Mouse (Mus musculus) liver, embryonic 16.5 days (tissue): Measurements from ENCODE around the gene Myrfl. TPM values are rescaled to one million over a fixed set of nuclear protein-coding genes. Genes with fewer than 3 reads are reported as not detected.

ENCODE experiments used
- ATAC-seq: fragments of 200-750 bp; cut with Nextera tagmentation; 2 replicates; pipeline ENCODE4 v1.8.0; 2017; ENCODE audit warnings: low read depth, mild to moderate bottlenecking, moderate number of reproducible peaks, moderate library complexity
- H3K27ac ChIP-seq: fragments of 300-500 bp; sonication (generic); 2 replicates; pipeline ENCODE4 v1.5.1; 2014; ENCODE audit warnings: mild to moderate bottlenecking, low read length
- H3K27me3 ChIP-seq: fragments of 300-500 bp; sonication (generic); 2 replicates; pipeline ENCODE4 v1.6.1; 2014; ENCODE audit warnings: low read depth, low read length, mixed read lengths; ENCODE audit not compliant: control insufficient read depth, insufficient read depth
- H3K36me3 ChIP-seq: fragments of 300-500 bp; sonication (generic); 2 replicates; pipeline ENCODE4 v1.6.1; 2014; ENCODE audit warnings: mild to moderate bottlenecking; ENCODE audit not compliant: control insufficient read depth, insufficient read depth
- H3K4me1 ChIP-seq: fragments of 300-500 bp; sonication (generic); 2 replicates; pipeline ENCODE4 v1.6.1; 2014; ENCODE audit warnings: low read depth, low read length, mixed read lengths; ENCODE audit not compliant: control insufficient read depth
- H3K4me2 ChIP-seq: fragments of 300-500 bp; sonication (generic); 2 replicates; pipeline ENCODE4 v1.6.1; 2014; ENCODE audit warnings: low read depth, low read length, mixed read lengths
- H3K4me3 ChIP-seq: fragments of 300-500 bp; sonication (generic); 2 replicates; pipeline ENCODE4 v1.5.1; 2014; ENCODE audit warnings: low read depth, mild to moderate bottlenecking, low read length
- H3K9ac ChIP-seq: fragments of 300-500 bp; sonication (generic); 2 replicates; pipeline ENCODE4 v1.6.1; 2014; ENCODE audit warnings: low read depth, low read length
- H3K9me3 ChIP-seq: fragments of 300-500 bp; sonication (generic); replicated peaks from 2 replicates; pipeline ENCODE4 v1.6.1; 2016; ENCODE audit warnings: low read length; ENCODE audit not compliant: control insufficient read depth
- WGBS: fragments of 180-500 bp; shearing (Covaris S2); extraction: QIAGEN DNeasy Blood & Tissue Kit; methylation state at CpG from one replicate; pipeline ENCODE4 v1.1.7; 2014; ENCODE audit not compliant: insufficient replicate concordance; 5-methylcytosine and 5-hydroxymethylcytosine counted together
- polyA plus RNA-seq: library from polyadenylated mRNA; unstranded; fragments of >200 nt; fragmentation: Nextera tagmentation; extraction: Ambion mirVana; gene quantifications from 2 replicates; pipeline ENCODE4 v1.2.1, GENCODE M21; 2015

Myrfl gene
- polyA plus RNA-seq: 0.07 TPM in 1 of 2 replicates, not detected in the other

DNA sequence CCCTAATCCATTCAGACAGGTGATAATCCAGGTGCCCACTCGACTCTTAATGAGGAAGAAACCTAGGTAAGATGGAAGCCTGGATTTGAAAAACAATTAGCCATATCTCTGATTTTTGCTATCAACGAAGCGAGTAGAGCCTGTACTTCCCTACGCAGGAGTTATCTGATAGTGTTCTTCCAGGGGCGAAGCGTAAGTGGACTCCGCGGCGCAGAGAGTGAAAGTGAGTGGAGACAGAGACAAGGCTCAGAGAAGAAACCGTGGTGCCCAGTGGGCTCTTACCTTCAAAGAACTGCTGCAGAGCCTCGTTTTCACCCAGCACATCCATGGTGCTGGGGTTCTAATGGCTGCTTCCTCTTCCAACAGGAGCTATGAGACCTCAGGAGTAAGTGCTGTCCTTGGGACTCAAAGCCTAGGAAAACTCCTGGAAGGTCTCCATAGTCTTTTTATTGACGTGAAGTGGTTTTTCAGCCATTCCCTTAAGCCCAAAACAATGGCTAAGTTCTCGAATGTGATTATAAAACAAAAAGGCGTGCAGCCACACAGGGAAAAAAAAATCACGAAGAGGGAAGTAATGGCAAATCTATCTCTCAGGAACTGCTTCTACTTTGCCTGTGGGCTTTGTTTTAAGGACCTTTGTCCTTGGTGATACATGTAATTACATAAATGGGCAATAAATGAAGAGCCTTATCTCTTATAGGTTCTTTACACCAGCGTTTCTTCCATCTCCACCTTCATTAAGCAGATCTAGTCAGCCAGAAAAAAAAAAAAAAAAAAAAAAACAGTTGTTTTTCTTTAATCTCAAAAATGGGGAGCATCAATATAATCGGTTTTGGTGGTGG is at the start of gene Myrfl:
Gene Myrfl (minus strand): TSS at position 584 of the 842 bp plus-strand sequence.
- Histone ChIP-seq H3K9ac (no peak within 1 kb of the TSS), H3K4me1 (no peaks in the 10 kb centered on the region), H3K27me3 (no peaks in the 10 kb centered on the region), H3K4me3 (no peak within 1 kb of the TSS), H3K27ac (no peak within 1 kb of the TSS), H3K4me2 (no peak within 1 kb of the TSS), H3K9me3 (no peaks in the 10 kb centered on the region), H3K36me3 (no peaks in the 10 kb centered on the region)
- WGBS: 66% methylated on average over 17 of the region's 17 CpGs
- no peak for ATAC-seq

DNA sequence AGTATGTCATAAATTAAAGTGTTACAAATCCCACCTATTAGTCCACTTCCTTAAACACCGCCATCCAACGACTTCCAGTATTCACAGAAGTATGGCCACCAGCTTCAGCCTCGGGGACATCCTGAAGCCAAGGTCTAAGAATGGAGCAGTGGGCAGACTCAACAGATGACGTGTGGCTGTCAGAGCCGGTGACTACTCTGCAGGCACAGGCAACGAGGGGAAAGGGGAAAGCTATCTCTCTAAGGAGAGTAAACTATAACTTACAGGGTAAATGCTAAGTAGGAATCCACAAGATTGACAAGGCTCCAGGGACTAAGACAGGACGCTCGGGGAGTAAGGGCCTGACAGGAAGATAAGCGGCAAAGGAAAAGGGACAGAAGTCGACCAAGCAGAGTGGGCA is 48.2 kb upstream of the Myrfl start:
- Histone ChIP-seq H3K4me2 (no peak overlapping the region), H3K4me1 (peaks cover 10% of the 10 kb centered on the region), H3K36me3 (peaks cover 5% of the 10 kb centered on the region; the same call in 1 of the 2 replicates), H3K9ac (no peak overlapping the region), H3K27ac (no peak overlapping the region), H3K4me3 (no peak overlapping the region), H3K27me3 (no peaks in the 10 kb centered on the region), H3K9me3 (0 out of 2 replicates have a peak, but pooled peaks cover 2% of the 10 kb centered on the region)
- ATAC-seq: no peak
- WGBS: 48% methylated on average over 10 of the region's 10 CpGs

DNA sequence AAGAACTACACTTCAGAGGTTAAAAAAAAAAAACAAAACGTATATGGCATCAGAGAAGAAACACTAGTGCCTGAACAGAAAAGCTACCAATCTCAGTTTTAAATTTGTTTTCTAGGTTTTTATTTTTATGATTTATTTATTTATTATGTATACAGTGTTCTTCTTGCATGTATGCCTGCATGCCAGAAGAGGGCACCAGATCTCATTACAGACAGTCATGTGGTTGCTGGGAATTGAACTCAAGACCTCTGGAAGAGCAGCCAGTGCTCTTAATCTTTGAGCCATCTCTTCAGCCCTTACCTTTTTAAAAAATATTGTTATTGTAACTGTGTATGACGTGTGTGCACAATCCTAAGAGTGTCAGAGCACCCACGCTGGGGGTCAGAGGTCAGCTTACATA is 47.4 kb upstream of the Myrfl start:
- peaks cover 5% of the 10 kb centered on the region; the same call in 1 of the 2 replicates for H3K36me3 ChIP-seq
- H3K4me1 ChIP-seq: peaks cover 6% of the 10 kb centered on the region
- no peak overlapping the region for H3K4me3 ChIP-seq
- H3K9ac ChIP-seq: no peak overlapping the region
- no peak overlapping the region for H3K27ac ChIP-seq
- ATAC-seq: no peak
- no peak overlapping the region for H3K4me2 ChIP-seq
- WGBS: 69% methylated on average over 3 of the region's 3 CpGs
- no peaks in the 10 kb centered on the region for H3K27me3 ChIP-seq
- 0 out of 2 replicates have a peak, but pooled peaks cover 2% of the 10 kb centered on the region for H3K9me3 ChIP-seq

DNA sequence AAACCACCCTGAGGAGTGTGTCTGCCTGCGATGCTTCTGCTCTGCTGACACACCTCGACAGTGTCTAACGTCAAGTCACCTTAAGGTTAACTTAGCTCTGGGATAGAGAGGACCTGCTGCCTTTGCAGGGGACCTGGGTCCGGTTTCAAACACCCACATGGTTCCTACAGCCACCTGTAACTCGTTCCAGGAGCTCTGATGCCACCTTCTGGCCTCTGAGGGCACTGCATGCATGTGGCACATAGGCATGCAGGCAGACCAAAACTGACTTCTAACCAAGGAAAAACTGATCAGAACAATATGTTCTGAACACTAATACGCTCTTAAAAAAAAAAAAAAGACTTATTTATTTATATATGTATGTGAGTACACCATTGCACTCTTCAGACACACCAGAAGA is 46.3 kb upstream of the Myrfl start:
- Histone ChIP-seq H3K9me3 (0 out of 2 replicates have a peak, but pooled peaks cover 2% of the 10 kb centered on the region), H3K4me1 (peaks cover 6% of the 10 kb centered on the region), H3K27me3 (no peaks in the 10 kb centered on the region), H3K4me3 (no peak overlapping the region), H3K27ac (no peak overlapping the region), H3K36me3 (peaks cover 5% of the 10 kb centered on the region; the same call in 1 of the 2 replicates), H3K9ac (no peak overlapping the region), H3K4me2 (no peak overlapping the region)
- ATAC-seq: no peak
- WGBS: 82% methylated on average over 6 of the region's 6 CpGs

DNA sequence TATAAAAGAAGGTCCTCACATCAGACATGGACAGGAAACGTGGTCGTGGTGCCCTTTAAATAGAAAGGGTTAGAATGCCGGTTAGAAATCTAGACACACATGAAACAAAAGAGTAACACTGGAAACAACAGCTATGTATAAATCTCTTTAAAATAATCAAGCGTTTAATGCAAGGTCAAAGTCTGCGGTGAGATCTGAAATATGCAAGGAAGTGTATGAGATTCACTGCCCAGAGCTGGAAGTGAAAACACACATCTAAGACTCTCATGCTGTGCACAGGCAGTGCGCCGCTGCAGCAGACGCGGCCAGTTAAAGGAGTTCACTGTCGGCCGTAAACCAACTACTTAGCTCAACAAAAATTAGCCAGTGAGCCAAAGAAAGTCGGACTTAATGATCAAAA is 38.3 kb upstream of the Myrfl start:
- peaks cover 6% of the 10 kb centered on the region for H3K36me3 ChIP-seq
- no peaks in the 10 kb centered on the region for H3K4me1 ChIP-seq
- H3K4me3 ChIP-seq: no peak overlapping the region
- no peaks in the 10 kb centered on the region for H3K27me3 ChIP-seq
- H3K27ac ChIP-seq: no peak overlapping the region
- no peak overlapping the region for H3K9ac ChIP-seq
- no peaks in the 10 kb centered on the region for H3K9me3 ChIP-seq
- WGBS: 67% methylated on average over 12 of the region's 12 CpGs
- no peak for ATAC-seq
- H3K4me2 ChIP-seq: no peak overlapping the region

DNA sequence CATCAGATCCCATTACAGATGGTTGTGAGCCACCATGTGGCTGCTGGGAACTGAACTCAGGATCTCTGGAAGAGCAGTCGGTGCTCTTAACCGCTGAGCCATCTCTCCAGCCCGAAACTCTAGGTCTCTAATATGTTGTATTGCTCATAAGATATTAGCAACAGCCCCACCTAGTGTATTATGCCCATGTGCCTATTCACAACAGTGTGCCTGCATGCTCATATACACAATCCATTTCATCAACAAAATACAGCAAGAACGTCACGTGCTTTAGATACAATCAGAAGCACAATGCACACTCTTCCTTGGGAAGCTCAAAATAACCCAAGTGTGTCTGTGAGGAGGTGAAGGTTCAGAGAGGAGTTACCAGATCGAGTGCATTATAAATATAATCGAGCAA is 37.1 kb upstream of the Myrfl start:
- WGBS: 80% methylated on average over 7 of the region's 7 CpGs
- Histone ChIP-seq H3K27ac (no peak overlapping the region), H3K36me3 (peaks cover 6% of the 10 kb centered on the region)

DNA sequence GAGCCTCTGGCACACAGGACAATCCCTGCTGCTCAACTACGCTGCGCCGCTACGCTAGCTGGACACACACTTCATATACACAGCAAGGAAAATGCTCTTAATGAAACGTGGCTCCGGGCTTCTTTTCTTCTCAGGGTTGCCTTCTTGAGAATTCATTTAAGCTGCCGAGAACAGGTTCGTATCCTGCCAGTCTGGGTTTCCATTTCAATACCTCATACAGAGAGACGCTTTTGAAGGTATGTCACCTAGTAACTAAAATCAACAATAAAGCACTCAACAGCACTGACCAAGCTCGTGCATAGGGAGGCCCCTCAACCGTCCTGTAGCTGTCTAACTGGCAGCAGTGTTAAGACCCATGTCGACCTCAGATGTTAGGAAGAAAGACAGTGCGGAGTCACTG is 35.7 kb upstream of the Myrfl start:
- no peak for ATAC-seq
- H3K27ac ChIP-seq: no peak overlapping the region

More for the DNA sequence above, 37.1 kb upstream of the Myrfl start:
- Histone ChIP-seq H3K27me3 (no peaks in the 10 kb centered on the region), H3K4me2 (no peak overlapping the region), H3K9ac (no peak overlapping the region), H3K4me1 (no peaks in the 10 kb centered on the region), H3K4me3 (no peak overlapping the region), H3K9me3 (no peaks in the 10 kb centered on the region)
- ATAC-seq: no peak

DNA sequence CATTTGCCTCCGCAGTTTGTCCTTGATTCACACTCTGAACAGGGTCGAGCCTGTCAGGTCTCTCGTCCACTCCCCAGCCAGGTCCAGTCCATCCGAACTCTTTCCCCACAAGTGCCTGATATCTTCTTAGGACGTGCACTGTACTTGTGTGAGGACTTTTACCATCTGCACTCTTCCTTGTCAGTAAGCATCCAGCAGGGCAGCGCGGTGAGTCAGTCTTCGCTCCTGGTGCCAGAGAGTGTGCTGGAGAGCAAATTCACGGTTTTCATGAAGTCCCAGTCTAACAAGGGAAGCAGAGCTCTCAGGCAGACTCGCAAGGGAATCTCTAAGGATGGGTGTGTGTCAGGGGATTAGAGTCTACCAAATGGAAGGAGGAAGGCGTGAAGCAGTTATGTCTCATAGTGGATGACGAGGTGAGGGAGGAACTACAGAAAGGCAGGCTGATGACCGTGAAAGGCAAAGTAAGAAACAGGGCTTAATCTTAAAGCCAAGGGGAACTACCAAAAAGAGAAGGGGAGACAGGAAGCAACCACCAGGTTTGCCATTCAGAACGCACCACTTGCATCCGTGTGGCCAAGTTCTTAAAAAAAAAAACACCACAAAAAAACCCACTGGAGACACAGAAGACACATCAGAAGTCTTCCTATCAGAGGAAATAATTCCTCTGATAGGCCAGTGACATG is 34.9 kb upstream of the Myrfl start:
- H3K27me3 ChIP-seq: no peaks in the 10 kb centered on the region
- H3K9me3 ChIP-seq: no peaks in the 10 kb centered on the region
- WGBS: 70% methylated on average over 15 of the region's 15 CpGs
- no peak overlapping the region for H3K4me2 ChIP-seq
- no peak overlapping the region for H3K9ac ChIP-seq
- H3K4me1 ChIP-seq: no peaks in the 10 kb centered on the region
- H3K4me3 ChIP-seq: no peak overlapping the region
- H3K27ac ChIP-seq: no peak overlapping the region
- ATAC-seq: no peak
- H3K36me3 ChIP-seq: no peaks in the 10 kb centered on the region

More for the DNA sequence above, 35.7 kb upstream of the Myrfl start:
- H3K9me3 ChIP-seq: no peaks in the 10 kb centered on the region
- H3K27me3 ChIP-seq: no peaks in the 10 kb centered on the region
- no peak overlapping the region for H3K4me3 ChIP-seq
- H3K4me2 ChIP-seq: no peak overlapping the region
- H3K36me3 ChIP-seq: peaks cover 4% of the 10 kb centered on the region
- WGBS: 77% methylated on average over 13 of the region's 13 CpGs
- H3K4me1 ChIP-seq: no peaks in the 10 kb centered on the region
- H3K9ac ChIP-seq: no peak overlapping the region

DNA sequence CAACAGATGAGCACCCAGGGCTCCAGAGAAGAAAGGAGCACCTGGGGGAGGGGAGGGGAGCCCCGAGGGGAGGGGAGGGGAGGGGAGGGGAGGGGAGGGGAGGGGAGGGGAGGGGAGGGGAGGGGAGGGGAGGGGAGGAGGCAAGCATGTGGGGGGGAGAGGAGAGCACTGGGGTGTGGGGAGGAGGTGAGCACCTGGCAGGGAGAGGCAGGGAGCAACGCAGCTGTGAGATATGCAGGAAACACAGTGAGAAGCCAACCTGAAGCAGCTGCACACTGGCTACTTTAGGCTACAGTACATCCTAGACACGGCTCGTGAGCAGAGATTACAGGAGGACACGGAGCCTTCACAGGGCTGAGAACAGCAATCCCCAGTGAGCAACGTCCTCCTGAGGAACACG is 34.2 kb upstream of the Myrfl start:
- WGBS: 62% methylated on average over 6 of the region's 7 CpGs
- Histone ChIP-seq H3K27ac (no peak overlapping the region), H3K4me2 (no peak overlapping the region), H3K4me3 (no peak overlapping the region), H3K36me3 (no peaks in the 10 kb centered on the region), H3K9ac (no peak overlapping the region), H3K27me3 (no peaks in the 10 kb centered on the region), H3K9me3 (no peaks in the 10 kb centered on the region), H3K4me1 (no peaks in the 10 kb centered on the region)
- ATAC-seq: no peak
